Mouse (Mus musculus) testis, adult 2 months (tissue): Measurements from ENCODE around the gene Ahnak. TPM values are rescaled to one million over a fixed set of nuclear protein-coding genes. Genes with fewer than 3 reads are reported as not detected.

ENCODE experiments used
- H3K27ac ChIP-seq: fragments of 200-500 bp; 2 replicates; pipeline ENCODE4 v1.5.1; 2012; ENCODE audit warnings: low read depth, low read length; ENCODE audit not compliant: control insufficient read depth, insufficient read depth
- H3K27me3 ChIP-seq: fragments of 200-500 bp; 2 replicates; pipeline ENCODE4 v1.6.1; 2012; ENCODE audit warnings: mild to moderate bottlenecking, low read length, moderate library complexity; ENCODE audit not compliant: control insufficient read depth, insufficient read depth
- H3K36me3 ChIP-seq: fragments of 200-500 bp; 2 replicates; pipeline ENCODE4 v1.6.1; 2012; ENCODE audit warnings: mild to moderate bottlenecking, low read length; ENCODE audit not compliant: control insufficient read depth, insufficient read depth
- H3K4me1 ChIP-seq: fragments of 200-500 bp; 2 replicates; pipeline ENCODE4 v1.6.1; 2012; ENCODE audit warnings: low read length; ENCODE audit not compliant: control insufficient read depth, insufficient read depth
- H3K4me3 ChIP-seq: fragments of 200-500 bp; 2 replicates; pipeline ENCODE4 v1.5.1; 2012; ENCODE audit warnings: low read depth, mild to moderate bottlenecking, low read length, moderate library complexity, mixed read lengths; ENCODE audit not compliant: control insufficient read depth
- CTCF ChIP-seq: fragments of 200-500 bp; IDR thresholded peaks from 2 replicates; pipeline ENCODE4 v1.5.1; 2012; ENCODE audit warnings: low read depth, mild to moderate bottlenecking, inconsistent platforms, low read length, moderate library complexity; ENCODE audit not compliant: control insufficient read depth, insufficient read depth, insufficient replicate concordance
- POLR2A ChIP-seq: fragments of 200-500 bp; IDR thresholded peaks from 2 replicates; pipeline ENCODE4 v1.6.1; 2012; ENCODE audit warnings: low read depth, mild to moderate bottlenecking, inconsistent platforms, low read length, moderate library complexity; ENCODE audit not compliant: control insufficient read depth
- polyA plus RNA-seq: library from polyadenylated mRNA; depleted of rRNA; stranded (reverse); fragments of >200 nt; gene quantifications from 2 replicates; pipeline ENCODE4 v1.2.3, GENCODE M21; 2012

The Ahnak gene
- polyA plus RNA-seq, 1 experiment, result 1.6 TPM

DNA sequence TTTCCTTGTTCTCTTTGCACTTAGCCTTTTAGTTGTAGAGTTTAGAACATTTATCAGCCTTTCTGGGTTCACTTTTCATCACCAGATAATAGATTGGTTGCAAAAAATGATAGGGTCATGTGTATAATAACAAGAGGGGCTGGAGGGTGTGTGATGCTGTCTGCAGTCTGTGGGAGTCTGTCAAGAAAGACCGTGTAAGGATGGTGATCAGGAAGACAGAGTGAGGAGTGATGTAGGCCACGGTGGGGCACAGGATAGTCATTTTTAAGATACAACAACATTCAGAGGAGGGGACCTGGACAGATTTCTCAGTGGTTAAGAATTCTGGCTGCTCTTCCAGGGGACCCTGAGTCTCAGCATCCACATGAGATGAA is 83.1 kb downstream of the Ahnak start:
- Histone ChIP-seq H3K4me1 (peaks cover 5% of the 10 kb centered on the region), H3K27me3 (no peaks in the 10 kb centered on the region), H3K36me3 (no peaks in the 10 kb centered on the region), H3K4me3 (no peak overlapping the region), H3K27ac (no peak overlapping the region)
- TF ChIP-seq CTCF (no peak), POLR2A (no peak)

DNA sequence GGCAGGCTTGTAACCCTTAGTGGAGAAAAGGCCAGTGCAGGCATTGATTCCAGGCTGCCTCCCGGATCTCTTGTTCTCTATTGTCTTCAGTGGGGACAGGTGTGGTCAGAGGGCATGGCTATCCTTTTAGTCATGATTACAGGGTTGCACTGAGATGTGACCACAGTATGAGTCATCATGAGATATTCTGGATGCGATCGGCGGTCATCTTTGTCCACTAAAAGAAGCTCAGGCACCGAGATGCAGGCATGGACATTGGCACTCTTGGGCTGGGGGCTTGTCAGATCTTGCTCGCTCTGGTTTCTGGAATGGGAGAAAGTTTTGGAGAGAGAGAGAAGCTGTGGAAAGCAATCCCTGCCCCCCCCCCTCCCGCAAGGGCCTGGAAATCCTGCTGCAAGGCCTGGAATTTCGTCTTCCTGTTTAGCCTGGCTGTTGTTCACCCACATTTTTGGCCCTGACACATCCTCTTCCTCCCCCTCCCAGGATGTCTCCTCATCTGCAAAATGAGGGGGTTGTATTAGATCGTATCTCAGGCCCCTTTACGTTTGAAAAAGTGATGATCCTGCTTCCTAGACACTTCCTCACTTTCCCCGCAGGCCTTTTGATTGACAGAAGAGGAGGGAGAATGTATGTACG is 84.8 kb downstream of the Ahnak start:
- Histone ChIP-seq H3K36me3 (no peaks in the 10 kb centered on the region), H3K4me3 (no peak overlapping the region), H3K27me3 (no peaks in the 10 kb centered on the region), H3K27ac (no peak overlapping the region), H3K4me1 (peaks cover 5% of the 10 kb centered on the region)
- TF ChIP-seq CTCF, result no peak
- no peak for TF ChIP-seq POLR2A

DNA sequence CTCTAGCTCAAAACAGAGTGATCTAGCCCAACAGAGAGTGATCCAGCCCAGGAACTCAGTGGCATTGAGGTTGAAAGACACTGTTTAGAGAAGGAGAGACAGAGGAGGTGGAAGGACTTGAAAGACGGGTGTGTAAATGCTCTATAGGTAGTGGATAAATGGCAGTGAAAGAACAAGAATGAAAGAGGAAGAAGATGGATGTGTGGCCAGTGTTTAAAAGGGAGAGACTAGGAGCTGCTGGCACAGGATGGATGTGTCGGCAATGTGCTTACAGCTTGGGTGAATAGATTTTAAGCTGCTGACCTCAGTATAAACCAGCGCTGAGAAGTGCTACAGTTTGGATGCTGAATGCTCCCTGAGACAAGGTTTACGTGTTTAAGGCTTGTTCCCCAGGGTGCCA is 85.3 kb downstream of the Ahnak start:
- no peak for TF ChIP-seq CTCF
- no peak for TF ChIP-seq POLR2A

DNA sequence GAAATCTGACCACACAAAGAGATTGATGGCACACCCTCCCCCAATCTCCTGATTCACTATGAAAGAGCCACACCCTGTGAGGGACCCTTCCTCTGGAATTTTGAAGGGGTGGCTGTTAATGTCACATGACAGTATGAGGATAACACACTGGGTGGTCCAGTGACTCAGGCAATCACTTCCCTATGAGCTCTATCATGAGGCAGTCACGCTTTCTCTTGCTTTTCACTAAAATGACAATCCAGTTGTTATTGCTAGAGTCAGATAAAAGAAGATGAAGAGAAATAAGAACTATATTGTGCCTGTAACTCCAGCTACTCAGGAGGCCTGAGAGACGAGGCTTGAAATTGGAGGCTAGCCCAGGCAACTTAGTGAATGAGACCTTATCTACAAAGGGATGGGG is 86.5 kb downstream of the Ahnak start:
- peaks cover 5% of the 10 kb centered on the region for H3K4me1 ChIP-seq
- H3K4me3 ChIP-seq, result no peak overlapping the region
- H3K27me3 ChIP-seq, result no peaks in the 10 kb centered on the region
- TF ChIP-seq CTCF (no peak), POLR2A (no peak)
- no peak overlapping the region for H3K27ac ChIP-seq
- no peaks in the 10 kb centered on the region for H3K36me3 ChIP-seq

More for the DNA sequence above, 85.3 kb downstream of the Ahnak start:
- no peaks in the 10 kb centered on the region for H3K27me3 ChIP-seq
- no peak overlapping the region for H3K27ac ChIP-seq
- H3K4me1 ChIP-seq, result peaks cover 5% of the 10 kb centered on the region
- H3K36me3 ChIP-seq, result no peaks in the 10 kb centered on the region
- no peak overlapping the region for H3K4me3 ChIP-seq

GRCm38 (mm10) chr19:9076035-9076434 is 87.0 kb downstream of the Ahnak start:
- Histone ChIP-seq H3K4me3 (no peak overlapping the region), H3K27me3 (no peaks in the 10 kb centered on the region), H3K36me3 (no peaks in the 10 kb centered on the region), H3K27ac (no peak overlapping the region), H3K4me1 (peaks cover 5% of the 10 kb centered on the region)
- TF ChIP-seq CTCF (no peak), POLR2A (no peak)

DNA sequence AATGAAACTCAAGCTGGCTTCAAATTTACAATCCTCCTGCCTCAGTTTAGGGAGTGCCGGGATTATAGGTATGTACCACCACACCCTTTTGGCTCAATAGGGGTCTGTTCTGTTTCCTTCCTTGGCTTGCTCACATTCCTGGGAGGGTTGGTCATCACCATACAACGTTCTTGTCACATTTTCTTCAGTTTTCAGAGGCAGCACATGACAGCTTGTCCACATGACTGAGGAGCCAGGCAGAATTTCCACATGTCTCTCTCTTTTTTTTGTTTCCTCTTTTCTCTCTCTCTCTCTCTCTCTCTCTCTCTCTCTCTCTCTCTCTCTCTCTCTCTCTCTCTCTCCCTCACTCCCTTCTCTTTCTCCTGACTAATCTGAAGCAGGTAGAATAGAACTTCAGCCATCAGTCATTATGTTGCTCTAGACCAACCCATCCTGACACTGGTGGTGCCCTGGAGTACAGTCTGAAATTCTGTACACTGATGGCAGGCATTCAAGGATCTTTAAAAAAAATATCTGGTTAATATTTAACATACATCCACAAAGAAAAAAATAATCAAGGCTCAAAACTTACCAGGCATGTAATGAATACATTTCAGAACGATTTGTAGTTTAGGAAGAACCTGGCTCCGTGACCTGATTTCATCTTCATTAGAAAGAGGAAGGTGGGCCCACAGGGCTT is 88.0 kb downstream of the Ahnak start:
- no peaks in the 10 kb centered on the region for H3K27me3 ChIP-seq
- no peak overlapping the region for H3K27ac ChIP-seq
- TF ChIP-seq CTCF, result no peak
- H3K36me3 ChIP-seq, result no peaks in the 10 kb centered on the region
- H3K4me1 ChIP-seq, result peaks cover 6% of the 10 kb centered on the region
- no peak overlapping the region for H3K4me3 ChIP-seq

DNA sequence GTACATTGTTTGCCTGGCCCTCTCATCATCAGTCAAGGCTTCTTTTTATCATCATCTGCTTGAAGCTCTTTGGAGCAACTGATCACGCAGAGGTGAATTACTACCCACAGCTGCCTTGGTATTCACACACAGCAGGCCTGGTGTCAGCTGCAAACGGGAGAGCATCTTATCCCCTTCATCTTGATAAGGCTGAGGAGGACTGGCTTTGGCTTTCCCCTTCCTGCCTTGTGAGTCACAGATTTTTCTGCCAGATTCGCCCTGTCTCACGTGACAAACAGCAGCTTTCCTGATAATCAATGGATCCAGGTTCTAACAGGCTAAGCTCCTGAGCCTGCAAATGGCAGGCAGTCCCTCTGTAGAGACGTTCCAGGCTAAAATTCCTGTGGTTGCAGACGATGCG is 90.8 kb downstream of the Ahnak start:
- H3K27ac ChIP-seq, result no peak overlapping the region
- no peaks in the 10 kb centered on the region for H3K27me3 ChIP-seq
- no peaks in the 10 kb centered on the region for H3K36me3 ChIP-seq
- H3K4me1 ChIP-seq, result peaks cover 11% of the 10 kb centered on the region
- TF ChIP-seq CTCF, result no peak
- TF ChIP-seq POLR2A, result no peak
- no peak overlapping the region for H3K4me3 ChIP-seq
